Mouse (Mus musculus) G1E (cell line): ENCODE results near the gene Prdx2. TPM values are rescaled to one million over a fixed set of nuclear protein-coding genes. Genes with fewer than 3 reads are reported as not detected.
A peak's percentile ranks its signal among the peaks of the same experiment; 100 is the strongest.

Source experiments
- ATAC-seq: 2 replicates; pipeline ENCODE4 v1.8.0; 2016; ENCODE audit warnings: mild to moderate bottlenecking; ENCODE audit not compliant: insufficient number of reproducible peaks, poor library complexity, low FRiP score, severe bottlenecking; ENCODE audit errors: extremely low read depth
- DNase-seq: peaks from one replicate; pipeline ENCODE4 v3.0.0; 2012; ENCODE audit warnings: low spot score
- H3K27me3 ChIP-seq: 2 replicates; pipeline ENCODE4 v1.6.1; 2012; ENCODE audit warnings: mild to moderate bottlenecking, low read length, inconsistent platforms; ENCODE audit not compliant: insufficient read depth
- H3K36me3 ChIP-seq: replicated peaks from 2 replicates; pipeline ENCODE3; 2012; ENCODE audit warnings: mild to moderate bottlenecking, inconsistent platforms
- H3K4me1 ChIP-seq: 2 replicates; pipeline ENCODE4 v1.6.1; 2012; ENCODE audit warnings: low read depth, low read length, inconsistent platforms, mixed read lengths; ENCODE audit not compliant: insufficient read depth
- H3K4me3 ChIP-seq: 2 replicates; pipeline ENCODE4 v1.5.1; 2012; ENCODE audit warnings: low read depth, mild to moderate bottlenecking, inconsistent platforms, low read length, moderate library complexity, mixed read lengths
- H3K9me3 ChIP-seq: replicated peaks from 2 replicates; pipeline ENCODE4 v1.6.1; 2012; ENCODE audit warnings: inconsistent platforms
- CTCF ChIP-seq: IDR thresholded peaks from 2 replicates; pipeline ENCODE4 v1.5.1; 2012; ENCODE audit warnings: low read depth, low read length, inconsistent platforms, mixed read lengths
- GATA1 ChIP-seq: IDR thresholded peaks from 2 replicates; pipeline ENCODE4 v1.6.1; 2012; ENCODE audit warnings: borderline replicate concordance, low read length, inconsistent platforms, mixed read lengths
- GATA2 ChIP-seq: IDR thresholded peaks from 2 replicates; pipeline ENCODE4 v1.6.1; 2012; ENCODE audit warnings: low read depth, low read length, inconsistent platforms, borderline replicate concordance
- POLR2AphosphoS5 ChIP-seq: IDR thresholded peaks from 2 replicates; pipeline ENCODE4 v1.6.1; 2012; ENCODE audit warnings: low read depth, low read length, inconsistent platforms; ENCODE audit not compliant: insufficient replicate concordance
- TAL1 ChIP-seq: conservative IDR thresholded peaks from 2 replicates; pipeline ENCODE4 v1.6.1; 2012; ENCODE audit warnings: low read depth, low read length, inconsistent platforms, mixed read lengths
- polyA plus RNA-seq: library from polyadenylated mRNA; stranded (reverse); fragments of >175 nt; gene quantifications from 2 replicates; pipeline ENCODE4 v1.2.3, GENCODE M21; 2012
- total RNA-seq, 2 experiments: library from RNA; stranded (forward) in 1 of 2; stranded (reverse) in 1 of 2; fragments of 200-1000 nt in 1 of 2; fragments of >200 nt in 1 of 2; fragmentation: Nextera tagmentation in 1 of 2; gene quantifications; 2 replicates each; pipeline ENCODE4 v1.2.3; 2014 to 2017

The Prdx2 gene
- total and polyA plus RNA-seq, 3 experiments: 86.4 to 299 (median 185) TPM

DNA sequence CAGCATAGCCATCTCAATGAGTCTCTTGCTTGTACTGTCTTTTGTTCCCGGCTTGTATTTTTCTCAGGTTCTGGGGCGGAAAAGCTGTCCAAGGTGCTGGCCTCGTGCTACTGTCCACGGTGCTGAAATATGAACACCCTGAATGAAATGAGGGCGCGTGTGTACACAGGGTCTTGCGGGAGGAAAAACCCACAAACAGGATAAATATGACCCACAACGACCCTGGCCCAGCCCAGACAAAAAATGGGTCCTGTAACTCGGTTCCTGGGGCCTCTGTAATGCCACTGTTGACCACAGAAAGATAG, 22.2 kb upstream of the Prdx2 start:
- TF ChIP-seq GATA1 (no peak), POLR2AphosphoS5 (no peak), CTCF (no peak), GATA2 (no peak), TAL1 (no peak)
- no peak for ATAC-seq
- Histone ChIP-seq H3K36me3 (no peaks in the 10 kb centered on the region), H3K4me1 (peaks cover 20% of the 10 kb centered on the region), H3K4me3 (no peak overlapping the region), H3K27me3 (peaks cover 61% of the 10 kb centered on the region), H3K9me3 (0 out of 2 replicates have a peak, but pooled peaks cover 6% of the 10 kb centered on the region)
- DNase-seq: peak; percentile 54

GRCm38 (mm10) chr8:84949753-84950152, 19.6 kb upstream of the Prdx2 start:
- DNase-seq (no peak), ATAC-seq (no peak)
- H3K4me1 ChIP-seq: peaks cover 23% of the 10 kb centered on the region
- no peaks in the 10 kb centered on the region for H3K36me3 ChIP-seq
- no peak overlapping the region for H3K4me3 ChIP-seq
- no peak for TF ChIP-seq CTCF
- H3K9me3 ChIP-seq: 0 out of 2 replicates have a peak, but pooled peaks cover 6% of the 10 kb centered on the region
- H3K27me3 ChIP-seq: peaks cover 58% of the 10 kb centered on the region

- peaks cover 37% of the 10 kb centered on the region for H3K27me3 ChIP-seq
- TF ChIP-seq GATA1 (no peak), POLR2AphosphoS5 (no peak), CTCF (no peak), TAL1 (no peak), GATA2 (no peak)
Observed at GRCm38 (mm10) chr8:84952612-84953255, 16.7 kb upstream of the Prdx2 start.

GRCm38 (mm10) chr8:84956768-84957167, 12.6 kb upstream of the Prdx2 start:
- Histone ChIP-seq H3K4me3 (no peak overlapping the region), H3K9me3 (no peaks in the 10 kb centered on the region), H3K36me3 (peaks cover 57% of the 10 kb centered on the region), H3K27me3 (peaks cover 15% of the 10 kb centered on the region), H3K4me1 (peaks cover 21% of the 10 kb centered on the region)
- DNase-seq: no peak
- TF ChIP-seq GATA2: no peak
- TF ChIP-seq GATA1: no peak
- TF ChIP-seq CTCF: peak; percentile 88
- no peak for TF ChIP-seq POLR2AphosphoS5
- TF ChIP-seq TAL1: no peak
- ATAC-seq: no peak

More at GRCm38 (mm10) chr8:84952612-84953255, 16.7 kb upstream of the Prdx2 start:
- H3K4me3 ChIP-seq: no peak overlapping the region; the same call in 1 of the 2 replicates
- no peak for ATAC-seq
- H3K4me1 ChIP-seq: peaks cover 13% of the 10 kb centered on the region
- H3K9me3 ChIP-seq: 0 out of 2 replicates have a peak, but pooled peaks cover 1% of the 10 kb centered on the region
- no peak for DNase-seq
- H3K36me3 ChIP-seq: peaks cover 22% of the 10 kb centered on the region

DNA sequence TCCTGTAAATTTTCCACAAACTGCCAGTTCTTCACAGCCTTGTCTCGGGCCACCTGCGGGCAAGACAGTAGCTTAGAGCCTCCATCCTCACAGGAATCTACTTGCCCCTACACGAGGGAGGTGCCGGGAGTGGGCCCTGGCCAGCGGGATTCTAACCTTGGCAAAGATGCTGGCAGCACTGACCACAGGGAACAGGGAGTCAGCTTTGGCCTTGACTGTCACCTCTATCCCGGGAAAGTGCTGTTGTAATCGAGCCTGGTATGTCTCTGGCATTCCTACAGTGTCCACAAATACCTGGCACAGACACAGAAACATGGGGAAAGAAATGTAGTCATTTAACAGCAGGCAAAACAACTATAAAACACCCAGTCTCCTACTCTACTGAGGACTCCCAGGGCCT, 9.6 kb upstream of the Prdx2 start:
- TF ChIP-seq POLR2AphosphoS5 (no peak), GATA2 (no peak), TAL1 (no peak), GATA1 (no peak)
- peaks cover 80% of the 10 kb centered on the region for H3K36me3 ChIP-seq
- no peaks in the 10 kb centered on the region for H3K9me3 ChIP-seq

DNA sequence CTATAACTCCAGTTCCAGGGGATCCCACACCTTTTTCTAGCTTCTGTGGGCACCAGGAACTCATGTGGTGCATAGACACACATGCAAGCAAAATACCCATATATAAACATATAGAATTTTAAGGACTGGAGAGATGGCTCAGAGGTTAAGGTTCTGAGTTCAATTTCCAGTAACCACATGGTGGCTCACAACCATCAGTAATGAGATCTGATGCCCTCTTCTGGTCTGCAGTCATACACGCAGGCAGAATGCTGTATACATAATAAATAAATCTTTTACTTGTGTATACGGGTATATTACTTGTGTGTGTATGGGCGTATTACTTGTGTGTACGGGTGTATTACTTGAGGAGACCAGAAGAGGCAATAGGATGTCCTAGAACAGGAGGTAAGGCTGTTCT, 5.4 kb upstream of the Prdx2 start:
- TF ChIP-seq POLR2AphosphoS5: no peak
- no peak for TF ChIP-seq GATA1
- no peak for TF ChIP-seq GATA2
- TF ChIP-seq CTCF: no peak
- no peak for TF ChIP-seq TAL1
- ATAC-seq (no peak), DNase-seq (no peak)
- no peak overlapping the region for H3K4me3 ChIP-seq
- H3K9me3 ChIP-seq: no peaks in the 10 kb centered on the region
- peaks cover 62% of the 10 kb centered on the region for H3K36me3 ChIP-seq
- no peaks in the 10 kb centered on the region for H3K27me3 ChIP-seq
- peaks cover 51% of the 10 kb centered on the region for H3K4me1 ChIP-seq

More for the DNA sequence above, 9.6 kb upstream of the Prdx2 start:
- no peak for ATAC-seq
- H3K4me3 ChIP-seq: no peak overlapping the region
- no peaks in the 10 kb centered on the region for H3K27me3 ChIP-seq
- H3K4me1 ChIP-seq: peaks cover 23% of the 10 kb centered on the region
- DNase-seq: no peak

DNA sequence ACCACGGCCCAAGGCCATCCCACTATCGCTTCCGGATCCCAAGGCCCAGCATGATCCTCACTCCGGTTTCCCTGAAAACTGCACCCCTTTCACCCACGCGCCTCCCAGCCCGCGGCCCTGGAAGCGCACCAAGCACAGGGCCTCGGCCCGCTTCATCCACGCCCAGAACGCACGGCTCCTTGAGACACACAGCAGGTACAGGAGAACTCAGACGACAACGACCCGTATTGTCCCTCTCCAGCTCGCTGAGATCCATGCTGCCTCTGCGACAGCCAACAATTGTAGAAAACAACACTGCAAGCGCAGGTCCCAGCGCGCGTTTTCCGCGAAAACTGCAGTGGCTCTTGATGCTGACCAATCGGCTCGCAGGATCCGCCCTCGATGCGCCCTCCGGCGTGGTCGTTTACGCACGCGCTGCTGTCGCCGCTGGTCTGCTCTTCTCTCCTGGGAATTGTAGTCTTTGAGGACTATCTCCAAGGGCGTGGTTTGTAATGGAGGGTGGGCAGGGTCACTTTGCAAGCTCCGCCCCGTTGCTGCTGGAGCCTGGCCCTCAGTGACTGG, 3.6 kb upstream of the Prdx2 start:
- H3K9me3 ChIP-seq: no peaks in the 10 kb centered on the region
- DNase-seq (peak; percentile 87), ATAC-seq (peak; percentile 86)
- H3K36me3 ChIP-seq: peaks cover 55% of the 10 kb centered on the region
- no peaks in the 10 kb centered on the region for H3K27me3 ChIP-seq
- TF ChIP-seq GATA2 (no peak), CTCF (no peak), GATA1 (no peak), POLR2AphosphoS5 (no peak), TAL1 (no peak)
- peaks cover 67% of the 10 kb centered on the region for H3K4me1 ChIP-seq
- H3K4me3 ChIP-seq: peak overlapping the region; percentile 73
